Mouse (Mus musculus) embryonic facial prominence, embryonic 15.5 days (tissue): ENCODE data around the gene Ptk7. TPM values are rescaled to one million over a fixed set of nuclear protein-coding genes. Genes with fewer than 3 reads are reported as not detected.

Experiments used
- ATAC-seq: fragments of 200-750 bp; cut with Nextera tagmentation; 2 replicates; pipeline ENCODE4 v1.8.0; 2017; ENCODE audit warnings: low read depth, moderate TSS enrichment; ENCODE audit not compliant: insufficient number of reproducible peaks, low FRiP score, low TSS enrichment
- H3K27ac ChIP-seq: fragments of 300-500 bp; sonication (generic); replicated peaks from 2 replicates; pipeline ENCODE4 v1.5.1; 2015; ENCODE audit warnings: mild to moderate bottlenecking, inconsistent platforms
- H3K27me3 ChIP-seq: fragments of 300-500 bp; sonication (generic); 2 replicates; pipeline ENCODE4 v1.6.1; 2015; ENCODE audit warnings: inconsistent platforms
- H3K36me3 ChIP-seq: fragments of 300-500 bp; sonication (generic); 2 replicates; pipeline ENCODE4 v1.6.1; 2015; ENCODE audit warnings: mild to moderate bottlenecking, inconsistent platforms
- H3K4me1 ChIP-seq: fragments of 300-500 bp; sonication (generic); 2 replicates; pipeline ENCODE4 v1.6.1; 2015; ENCODE audit warnings: inconsistent platforms
- H3K4me2 ChIP-seq: fragments of 300-500 bp; sonication (generic); replicated peaks from 2 replicates; pipeline ENCODE4 v1.6.1; 2015; ENCODE audit warnings: mild to moderate bottlenecking, inconsistent platforms
- H3K4me3 ChIP-seq: fragments of 300-500 bp; sonication (generic); replicated peaks from 2 replicates; pipeline ENCODE4 v1.5.1; 2015; ENCODE audit warnings: mild to moderate bottlenecking, inconsistent platforms
- H3K9ac ChIP-seq: fragments of 300-500 bp; sonication (generic); 2 replicates; pipeline ENCODE4 v1.6.1; 2015; ENCODE audit warnings: inconsistent platforms
- H3K9me3 ChIP-seq: fragments of 300-500 bp; sonication (generic); replicated peaks from 2 replicates; pipeline ENCODE4 v1.6.1; 2016; ENCODE audit warnings: inconsistent platforms
- WGBS: fragments of 180-500 bp; shearing (Covaris S2); methylation state at CpG from one replicate; pipeline ENCODE4 v1.1.7; 2015; 5-methylcytosine and 5-hydroxymethylcytosine counted together
- polyA plus RNA-seq: library from polyadenylated mRNA; unstranded; fragments of >200 nt; fragmentation: Nextera tagmentation; extraction: Ambion mirVana; gene quantifications from 2 replicates; pipeline ENCODE4 v1.2.1, GENCODE M21; 2015

Gene Ptk7
- polyA plus RNA-seq, 1 experiment from 2014 or later: 156 TPM

- ATAC-seq: no peak
- H3K27me3 ChIP-seq: no peaks in the 10 kb centered on the region
- peak overlapping the region; percentile 96 for H3K27ac ChIP-seq
- 20% methylated on average over 16 of the region's 16 CpGs for WGBS
- H3K36me3 ChIP-seq: no peaks in the 10 kb centered on the region
- H3K4me3 ChIP-seq: 0 out of 2 replicates have a peak overlapping the region, but pooled peaks have one; percentile 1
- no peaks in the 10 kb centered on the region for H3K9me3 ChIP-seq
- 0 out of 2 replicates have a peak overlapping the region, but pooled peaks have one; percentile 0 for H3K9ac ChIP-seq
- peak overlapping the region; percentile 44 for H3K4me2 ChIP-seq
- H3K4me1 ChIP-seq: peaks cover 96% of the 10 kb centered on the region
These were observed 9.5 kb downstream of the Ptk7 start for GRCm38 (mm10) chr17:46619683-46620357.

GRCm38 (mm10) chr17:46618769-46619682 lies 10.3 kb downstream of the Ptk7 start:
- Histone ChIP-seq H3K9me3 (no peaks in the 10 kb centered on the region), H3K4me2 (peak overlapping the region; percentile 44), H3K4me1 (peaks cover 95% of the 10 kb centered on the region), H3K27me3 (no peaks in the 10 kb centered on the region), H3K9ac (peak overlapping the region; percentile 0; the same call in 1 of the 2 replicates), H3K36me3 (no peaks in the 10 kb centered on the region), H3K27ac (peak overlapping the region; percentile 96), H3K4me3 (peak overlapping the region; percentile 21)
- 6% methylated on average over 27 of the region's 27 CpGs for WGBS
- ATAC-seq: peak; percentile 58

- WGBS: 12% methylated on average over 6 of the region's 6 CpGs
- Histone ChIP-seq H3K27me3 (no peaks in the 10 kb centered on the region), H3K4me2 (peak overlapping the region; percentile 44), H3K9ac (0 out of 2 replicates have a peak overlapping the region, but pooled peaks have one; percentile 0), H3K4me1 (peaks cover 95% of the 10 kb centered on the region), H3K9me3 (no peaks in the 10 kb centered on the region), H3K4me3 (peak overlapping the region; percentile 21), H3K27ac (peak overlapping the region; percentile 96), H3K36me3 (no peaks in the 10 kb centered on the region)
- 0 out of 2 replicates have a peak, but pooled peaks have one; percentile 31 for ATAC-seq
These were observed 10.9 kb downstream of the Ptk7 start for GRCm38 (mm10) chr17:46618394-46618768.

GRCm38 (mm10) chr17:46617799-46618198 lies 11.5 kb downstream of the Ptk7 start:
- H3K36me3 ChIP-seq: no peaks in the 10 kb centered on the region
- H3K4me3 ChIP-seq: peak overlapping the region; percentile 21
- H3K4me2 ChIP-seq: peak overlapping the region; percentile 44
- no peak overlapping the region for H3K9ac ChIP-seq
- peaks cover 95% of the 10 kb centered on the region for H3K4me1 ChIP-seq
- H3K27ac ChIP-seq: peak overlapping the region; percentile 96
- ATAC-seq: no peak
- 40% methylated on average over 12 of the region's 12 CpGs for WGBS
- no peaks in the 10 kb centered on the region for H3K9me3 ChIP-seq
- no peaks in the 10 kb centered on the region for H3K27me3 ChIP-seq

GRCm38 (mm10) chr17:46613229-46613628 lies 16.1 kb downstream of the Ptk7 start:
- no peaks in the 10 kb centered on the region for H3K27me3 ChIP-seq
- no peaks in the 10 kb centered on the region for H3K36me3 ChIP-seq
- peak overlapping the region; percentile 73 for H3K27ac ChIP-seq
- H3K4me3 ChIP-seq: no peak overlapping the region
- WGBS: 32% methylated on average over 3 of the region's 3 CpGs
- H3K4me1 ChIP-seq: peaks cover 83% of the 10 kb centered on the region
- H3K4me2 ChIP-seq: no peak overlapping the region
- no peak for ATAC-seq
- H3K9ac ChIP-seq: no peak overlapping the region
- H3K9me3 ChIP-seq: no peaks in the 10 kb centered on the region

- H3K4me2 ChIP-seq: peak overlapping the region; percentile 15; the same call in 1 of the 2 replicates
- peak overlapping the region; percentile 73 for H3K27ac ChIP-seq
- no peaks in the 10 kb centered on the region for H3K9me3 ChIP-seq
- H3K9ac ChIP-seq: no peak overlapping the region
- peaks cover 83% of the 10 kb centered on the region for H3K4me1 ChIP-seq
- WGBS: 23% methylated on average over 4 of the region's 4 CpGs
- no peak overlapping the region for H3K4me3 ChIP-seq
- H3K27me3 ChIP-seq: no peaks in the 10 kb centered on the region
- no peak for ATAC-seq
- no peaks in the 10 kb centered on the region for H3K36me3 ChIP-seq
These were observed 16.5 kb downstream of the Ptk7 start for GRCm38 (mm10) chr17:46612820-46613219.

- WGBS: 41% methylated on average over 2 of the region's 2 CpGs
- Histone ChIP-seq H3K4me3 (no peak overlapping the region), H3K27me3 (no peaks in the 10 kb centered on the region), H3K4me2 (0 out of 2 replicates have a peak overlapping the region, but pooled peaks have one; percentile 15), H3K9me3 (no peaks in the 10 kb centered on the region), H3K9ac (no peak overlapping the region), H3K36me3 (no peaks in the 10 kb centered on the region), H3K27ac (peak overlapping the region; percentile 73; the same call in 1 of the 2 replicates), H3K4me1 (peaks cover 83% of the 10 kb centered on the region)
- no peak for ATAC-seq
These were observed 17.1 kb downstream of the Ptk7 start for GRCm38 (mm10) chr17:46612189-46612588.

- no peak for ATAC-seq
- WGBS: 91% methylated on average over 6 of the region's 6 CpGs
- Histone ChIP-seq H3K36me3 (no peaks in the 10 kb centered on the region), H3K4me1 (peaks cover 80% of the 10 kb centered on the region), H3K9me3 (no peaks in the 10 kb centered on the region), H3K9ac (no peak overlapping the region), H3K27ac (no peak overlapping the region), H3K4me2 (no peak overlapping the region), H3K4me3 (no peak overlapping the region), H3K27me3 (no peaks in the 10 kb centered on the region)
These were observed 18.0 kb downstream of the Ptk7 start for GRCm38 (mm10) chr17:46611316-46611715.

GRCm38 (mm10) chr17:46609721-46610514 lies 19.4 kb downstream of the Ptk7 start:
- ATAC-seq: peak; percentile 52; the same call in 1 of the 2 replicates
- Histone ChIP-seq H3K4me2 (peak overlapping the region; percentile 13; the same call in 1 of the 2 replicates), H3K4me1 (peaks cover 81% of the 10 kb centered on the region), H3K9me3 (no peaks in the 10 kb centered on the region), H3K36me3 (no peaks in the 10 kb centered on the region), H3K27me3 (no peaks in the 10 kb centered on the region), H3K4me3 (no peak overlapping the region), H3K27ac (peak overlapping the region; percentile 73), H3K9ac (no peak overlapping the region)
- 40% methylated on average over 15 of the region's 15 CpGs for WGBS

GRCm38 (mm10) chr17:46605987-46606386 lies 23.3 kb downstream of the Ptk7 start:
- Histone ChIP-seq H3K27ac (peak overlapping the region; percentile 56; the same call in 1 of the 2 replicates), H3K27me3 (no peaks in the 10 kb centered on the region), H3K9me3 (no peaks in the 10 kb centered on the region), H3K9ac (no peak overlapping the region), H3K36me3 (no peaks in the 10 kb centered on the region), H3K4me1 (peaks cover 71% of the 10 kb centered on the region), H3K4me2 (no peak overlapping the region), H3K4me3 (no peak overlapping the region)
- 62% methylated on average over 12 of the region's 12 CpGs for WGBS
- no peak for ATAC-seq
